Mouse (Mus musculus) cerebral cortex, adult 2 months (tissue): ENCODE measurements around the gene Trim26.

Source experiments
- WGBS: fragments of 180-500 bp; shearing (Covaris S2); methylation state at CpG from one replicate; pipeline ENCODE4 v1.1.7; 2018; 5-methylcytosine and 5-hydroxymethylcytosine counted together

Trim26 gene

DNA sequence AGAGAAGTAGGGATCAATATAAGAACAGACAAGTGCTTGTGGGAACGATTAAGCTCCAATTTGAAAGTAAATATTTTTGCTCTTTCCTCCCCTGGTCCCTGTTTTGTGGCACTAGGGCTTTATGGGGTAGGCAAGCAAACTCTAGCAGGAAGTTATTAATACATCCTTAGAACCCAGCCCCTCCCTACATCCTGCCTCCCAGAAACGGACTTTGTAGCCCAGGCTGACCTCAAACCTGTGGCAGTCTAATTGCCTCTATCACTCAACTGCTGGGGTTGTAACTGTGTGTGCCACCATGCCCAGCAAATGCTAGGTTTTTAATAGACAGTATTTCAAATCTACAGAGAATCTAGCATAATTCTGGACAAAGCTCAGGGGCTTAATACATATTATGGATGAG, 24.7 kb downstream of the Trim26 start:
- 53% methylated on average over 2 of the region's 2 CpGs for WGBS

DNA sequence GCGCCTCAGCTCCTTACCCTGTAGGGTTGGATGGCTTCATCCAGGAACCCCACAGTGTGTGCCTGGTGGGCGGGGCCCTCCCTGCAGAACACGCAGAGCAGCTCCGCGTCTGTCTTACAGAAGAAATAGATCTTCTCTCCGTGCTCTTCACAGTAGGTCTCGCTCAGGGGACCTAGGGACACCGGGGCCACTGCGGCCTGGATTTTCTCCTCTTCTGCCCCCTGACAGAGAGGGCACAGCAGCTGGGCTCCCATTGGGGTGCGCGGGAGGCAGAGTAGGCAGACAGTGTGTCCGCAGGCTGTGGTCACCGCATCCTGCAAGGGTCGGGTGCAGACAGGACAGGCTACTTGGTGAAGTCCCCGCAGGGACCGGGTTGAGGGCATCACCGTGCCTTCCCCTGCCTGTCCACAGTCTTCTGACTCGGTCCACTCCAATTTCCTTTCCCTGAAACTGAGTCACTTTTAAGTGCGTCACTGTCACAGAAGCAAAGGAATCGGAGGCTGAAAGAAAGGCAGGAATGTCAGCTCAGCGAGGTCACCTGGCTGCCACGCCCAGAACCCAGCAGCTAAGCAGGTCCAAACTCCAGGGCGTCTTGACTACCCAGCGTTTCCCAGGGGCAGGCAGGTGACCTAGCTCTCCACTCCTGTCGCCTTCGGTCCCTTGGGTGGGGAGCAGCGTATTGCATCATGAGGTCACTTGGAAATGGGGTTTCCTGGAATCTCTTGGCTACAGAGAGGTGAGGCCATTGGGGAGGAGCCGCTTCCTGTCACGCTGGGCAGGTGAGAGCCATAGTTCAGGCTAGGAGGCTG, 30.0 kb downstream of the Trim26 start, which contains the start of gene Trim15:
Gene Trim15 (minus strand): TSS at position 492 of the 809 bp plus-strand sequence.
- WGBS: 12% methylated on average over 29 of the region's 29 CpGs

DNA sequence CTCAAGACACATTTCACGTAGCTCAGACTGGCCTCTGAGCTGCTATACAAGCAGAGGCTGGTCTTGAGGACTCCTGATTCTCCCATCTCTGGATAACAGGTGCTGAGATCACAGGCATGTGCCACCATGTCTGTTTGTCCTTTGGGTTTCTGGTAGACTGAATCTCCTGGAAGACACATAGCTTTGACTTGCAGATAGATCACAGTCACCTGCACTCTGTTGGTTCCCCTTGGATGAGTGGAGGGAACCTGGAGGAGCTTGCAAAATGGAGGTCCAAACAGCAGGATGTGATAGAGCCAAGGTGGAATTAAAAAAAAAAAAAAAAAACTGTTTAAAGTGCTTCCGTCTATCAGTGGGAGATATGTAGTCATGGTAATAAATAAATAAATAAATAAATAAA, 31.9 kb downstream of the Trim26 start:
- WGBS: 94% methylated on average over 2 of the region's 2 CpGs

DNA sequence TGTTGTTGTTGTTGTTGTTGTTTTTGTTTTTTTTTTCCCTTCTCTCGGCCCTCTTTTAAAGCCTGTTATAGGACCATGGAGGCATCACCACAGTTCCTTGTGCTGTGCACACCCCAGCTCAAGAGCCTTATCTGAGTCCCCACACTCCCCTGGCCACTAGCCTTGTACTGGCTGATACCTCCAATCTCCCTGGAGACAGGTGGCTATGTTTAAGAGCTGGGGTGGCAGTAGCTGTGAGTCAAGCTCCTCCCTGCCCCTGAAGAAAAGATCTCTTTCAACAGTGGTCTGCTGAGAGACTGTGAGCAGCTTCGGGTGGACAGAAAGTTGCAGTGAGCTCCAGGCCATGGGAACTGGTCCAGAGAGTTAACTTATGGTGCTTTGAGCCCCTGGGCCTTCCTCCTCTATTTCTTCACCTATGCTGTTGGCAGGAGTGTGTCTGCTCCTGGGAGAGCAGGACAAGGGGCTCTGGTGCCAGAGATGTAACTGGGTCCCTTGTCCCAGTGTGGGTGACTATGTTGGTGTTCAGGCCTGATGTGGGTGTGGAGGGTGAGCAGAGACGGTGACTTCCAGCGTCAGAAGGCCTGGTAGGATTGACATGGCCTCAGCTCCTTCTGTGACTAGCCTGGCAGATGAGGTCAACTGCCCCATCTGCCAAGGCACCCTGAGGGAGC, 32.5 kb downstream of the Trim26 start, which contains the start of gene Trim10:
Gene Trim10 (plus strand): TSS at position 291 of the 671 bp plus-strand sequence.
- WGBS: 68% methylated on average over 4 of the region's 4 CpGs

DNA sequence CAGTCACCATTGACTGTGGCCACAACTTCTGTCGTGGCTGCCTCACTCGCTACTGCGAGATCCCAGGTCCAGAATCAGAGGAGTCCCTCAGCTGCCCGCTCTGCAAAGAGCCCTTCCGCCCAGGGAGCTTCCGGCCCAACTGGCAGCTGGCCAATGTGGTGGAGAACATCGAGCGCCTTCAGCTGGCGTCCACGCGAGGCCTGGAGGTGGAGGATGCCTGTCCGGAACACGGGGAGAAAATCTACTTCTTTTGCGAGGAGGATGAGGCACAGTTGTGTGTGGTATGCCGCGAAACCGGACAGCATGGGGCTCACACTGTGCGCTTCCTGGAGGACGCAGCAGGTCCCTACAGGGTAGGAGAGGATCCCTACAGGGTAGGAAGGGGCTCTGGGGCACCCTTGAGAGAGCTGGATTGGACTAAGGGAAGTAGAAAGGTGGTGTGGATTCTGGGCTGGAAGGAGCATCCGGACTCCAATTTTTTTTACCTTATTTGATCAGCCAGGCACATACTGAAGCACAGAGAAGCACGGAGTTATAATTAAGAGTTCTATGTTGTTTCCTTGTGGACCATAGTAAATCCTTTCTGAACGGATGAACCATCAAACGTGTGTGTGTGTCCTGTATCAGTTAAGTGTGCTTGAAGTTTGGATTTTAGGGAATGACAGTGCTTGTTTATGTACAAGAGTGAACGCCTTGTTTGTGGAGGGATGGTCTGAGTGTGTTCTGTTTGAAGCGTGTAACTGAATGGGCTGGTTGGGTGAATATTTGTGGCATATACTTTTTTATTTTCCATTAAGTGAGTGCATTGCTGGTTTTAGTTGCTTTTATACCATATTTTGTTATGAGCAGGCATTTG, 33.2 kb downstream of the Trim26 start:
- WGBS: 70% methylated on average over 25 of the region's 25 CpGs

DNA sequence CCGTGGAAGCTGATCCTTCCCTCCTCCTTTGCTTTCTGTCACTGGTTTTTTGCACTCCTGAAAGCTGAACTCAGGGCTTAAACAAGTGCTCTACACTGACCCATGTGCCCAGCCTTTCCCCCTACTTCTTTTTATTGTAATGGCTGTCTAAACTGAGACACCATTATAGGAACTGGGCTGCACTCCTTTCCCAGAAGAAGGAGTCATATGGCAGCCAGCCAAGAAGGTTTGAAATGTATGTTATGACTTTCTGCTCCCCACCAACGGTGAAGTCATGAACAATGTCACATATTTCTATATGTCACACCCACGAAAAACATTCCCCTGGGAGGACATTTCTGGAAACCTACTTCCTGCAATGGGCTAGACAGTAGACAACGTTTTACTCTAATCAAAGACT, 37.7 kb downstream of the Trim26 start:
- 65% methylated on average over 4 of the region's 4 CpGs for WGBS

DNA sequence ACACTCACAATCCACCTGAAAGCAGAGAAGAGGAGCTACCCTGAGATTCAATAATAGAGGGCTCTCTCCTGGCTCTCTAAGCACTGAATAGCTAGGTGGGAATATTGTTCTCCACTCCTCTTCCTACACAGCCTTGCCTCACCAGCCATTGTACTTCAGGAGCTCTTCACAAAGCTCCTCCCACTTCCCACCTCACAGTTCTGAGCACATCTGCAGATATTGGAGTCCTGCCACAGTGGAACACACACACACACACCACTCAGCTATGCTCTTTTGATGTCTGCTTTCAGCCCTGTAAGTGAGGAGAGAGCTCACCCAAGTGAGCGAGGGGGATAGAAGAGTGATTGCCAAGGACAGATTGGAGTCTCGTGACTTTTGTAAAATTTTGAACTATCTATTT, 46.4 kb downstream of the Trim26 start:
- 64% methylated on average over 2 of the region's 2 CpGs for WGBS

DNA sequence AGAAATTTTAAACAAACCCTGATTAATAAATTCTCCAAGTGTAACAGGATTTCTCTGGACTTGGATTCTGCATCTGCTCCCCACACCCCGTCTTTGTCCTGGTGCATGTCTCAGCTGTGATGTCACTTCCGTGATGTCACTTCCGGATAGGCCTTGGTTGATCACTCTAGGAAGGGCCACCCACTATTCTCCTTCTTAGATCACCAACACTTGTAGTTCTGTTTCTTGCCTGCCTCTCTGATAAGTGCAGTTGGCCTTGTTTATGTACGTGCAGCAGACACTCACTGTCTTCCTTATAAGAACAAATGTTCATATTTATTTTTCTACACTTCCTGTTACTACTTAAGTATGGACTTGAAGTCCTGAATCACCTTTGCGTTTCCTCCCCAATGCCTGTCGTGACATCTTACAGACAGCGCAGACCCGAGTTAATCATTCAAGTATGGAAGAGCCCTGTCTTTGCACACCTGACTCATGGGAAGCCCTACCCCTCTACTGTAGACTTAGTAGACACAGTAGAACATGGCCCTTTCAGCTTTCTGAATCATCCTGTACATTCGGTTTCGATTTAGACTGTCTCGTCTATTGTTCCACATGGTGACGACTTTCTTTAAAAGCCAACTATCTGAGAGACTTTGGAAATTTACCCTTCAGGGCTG, 48.3 kb downstream of the Trim26 start:
- 93% methylated on average over 12 of the region's 12 CpGs for WGBS

DNA sequence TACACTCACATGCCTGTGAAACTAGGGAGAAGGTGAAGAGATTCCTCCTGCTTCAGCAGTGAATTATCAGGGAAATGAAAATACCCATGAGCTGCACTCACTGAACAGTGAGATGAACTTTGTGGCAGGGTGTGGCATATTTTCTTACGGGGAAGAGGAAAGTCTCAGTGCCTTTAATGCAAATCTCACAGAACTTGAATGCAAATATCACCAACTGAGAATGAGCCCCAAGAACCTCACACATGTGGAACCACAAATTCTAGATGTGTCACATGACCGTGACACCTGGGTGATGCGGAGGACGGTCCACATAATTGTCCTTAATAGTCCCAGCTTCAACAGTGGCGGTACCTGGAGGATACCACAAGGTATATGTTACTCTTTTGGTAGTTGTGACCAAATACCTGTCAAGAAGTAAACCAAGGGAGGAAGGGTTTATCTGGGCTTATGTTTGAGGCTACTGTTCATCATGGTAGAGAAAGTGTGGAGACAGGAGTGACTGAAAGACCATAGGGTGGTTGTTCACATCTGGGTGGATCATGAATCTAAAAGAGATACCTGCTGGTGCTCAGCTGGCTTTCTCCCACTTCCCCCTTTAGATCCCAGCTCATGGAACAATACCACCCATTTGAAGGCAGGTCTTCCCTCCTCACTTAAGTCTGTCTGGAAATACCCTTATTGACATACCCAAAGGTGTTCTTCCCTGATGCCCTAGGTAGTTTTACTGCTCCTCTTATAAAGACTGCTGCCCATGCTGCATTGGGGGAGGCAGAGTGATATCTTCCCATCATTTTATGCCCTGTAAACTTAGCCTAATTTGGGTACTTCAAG, 53.4 kb downstream of the Trim26 start, which contains the start of gene Trim40:
Gene Trim40 (minus strand): TSS at position 51 of the 831 bp plus-strand sequence.
- 90% methylated on average over 5 of the region's 5 CpGs for WGBS

DNA sequence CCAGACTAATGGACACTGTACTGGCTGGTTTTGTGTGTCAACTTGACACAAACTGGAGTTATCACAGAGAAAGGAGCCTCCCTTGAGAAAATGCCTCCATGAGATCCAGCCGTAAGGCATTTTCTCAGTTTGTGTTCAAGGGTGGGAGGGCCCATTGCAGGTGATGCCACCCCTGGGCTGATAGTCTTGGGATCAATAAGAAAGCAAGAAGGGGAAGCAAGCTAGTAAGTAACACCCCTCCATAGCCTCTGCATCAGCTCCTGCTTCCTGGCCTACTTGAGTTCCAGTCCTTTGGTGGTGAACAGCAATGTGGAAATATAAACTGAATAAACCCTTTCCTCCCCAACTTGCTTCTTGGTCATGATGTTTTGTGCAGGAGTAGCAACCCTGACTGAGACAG, 54.6 kb downstream of the Trim26 start:
- 91% methylated on average over 1 of the region's 1 CpGs for WGBS

DNA sequence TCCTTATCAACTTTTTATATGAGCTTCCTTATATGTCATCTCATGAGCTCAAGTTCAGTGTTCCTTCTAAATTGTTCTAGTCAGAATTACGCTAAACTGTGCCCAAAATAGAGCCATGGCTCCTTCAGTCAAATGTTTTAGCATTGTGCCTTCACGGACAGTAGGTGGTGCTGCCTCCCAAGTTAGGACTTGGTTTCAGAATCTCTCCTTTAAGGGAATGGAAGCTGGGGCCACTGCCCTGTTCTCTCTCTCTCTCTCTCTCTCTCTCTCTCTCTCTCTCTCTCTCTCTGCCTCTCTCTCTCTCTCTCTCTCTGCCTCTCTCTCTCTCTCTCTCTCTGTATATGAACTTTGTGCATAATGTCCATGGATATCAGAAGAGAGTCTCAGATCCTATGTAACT, 55.4 kb downstream of the Trim26 start:
- WGBS: 0% methylated on average over 2 of the region's 2 CpGs

DNA sequence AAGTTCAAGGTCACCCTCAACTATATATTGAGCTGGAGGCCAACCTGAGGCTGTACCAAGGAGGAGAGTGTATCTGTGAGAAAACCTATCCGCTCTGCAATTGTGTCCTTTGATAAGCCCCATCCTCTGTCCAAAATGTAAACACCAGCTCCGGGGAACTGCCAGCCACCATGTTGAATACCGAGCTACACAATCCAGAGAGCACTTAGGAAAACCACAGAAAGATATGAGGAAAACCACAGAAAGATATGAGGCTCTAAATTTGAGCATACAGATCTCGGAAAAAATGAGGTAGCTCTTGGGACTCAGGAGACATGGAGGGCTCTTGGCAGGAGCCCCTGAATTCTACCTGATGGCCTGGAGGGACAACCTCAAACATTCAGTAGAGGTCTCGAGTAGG, 56.5 kb downstream of the Trim26 start:
- 82% methylated on average over 5 of the region's 5 CpGs for WGBS

DNA sequence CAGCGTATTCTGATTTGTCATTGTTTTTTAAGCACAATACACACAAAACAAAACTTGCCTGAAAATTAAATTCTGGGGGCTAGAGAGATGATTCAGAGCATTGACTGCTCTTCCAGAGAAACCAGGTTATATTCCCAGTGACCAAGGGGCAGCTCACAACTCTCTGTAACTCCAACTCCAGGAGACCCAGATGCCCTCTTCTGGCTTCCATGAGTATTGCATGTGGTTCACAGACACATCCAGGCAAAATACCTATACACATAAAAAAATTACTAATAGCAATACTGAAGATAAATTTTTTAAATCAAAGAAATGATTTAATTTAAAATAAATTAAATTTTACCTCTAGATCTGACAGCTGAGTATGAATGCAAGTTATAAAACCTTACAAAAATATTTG, 59.6 kb downstream of the Trim26 start:
- 72% methylated on average over 1 of the region's 1 CpGs for WGBS

DNA sequence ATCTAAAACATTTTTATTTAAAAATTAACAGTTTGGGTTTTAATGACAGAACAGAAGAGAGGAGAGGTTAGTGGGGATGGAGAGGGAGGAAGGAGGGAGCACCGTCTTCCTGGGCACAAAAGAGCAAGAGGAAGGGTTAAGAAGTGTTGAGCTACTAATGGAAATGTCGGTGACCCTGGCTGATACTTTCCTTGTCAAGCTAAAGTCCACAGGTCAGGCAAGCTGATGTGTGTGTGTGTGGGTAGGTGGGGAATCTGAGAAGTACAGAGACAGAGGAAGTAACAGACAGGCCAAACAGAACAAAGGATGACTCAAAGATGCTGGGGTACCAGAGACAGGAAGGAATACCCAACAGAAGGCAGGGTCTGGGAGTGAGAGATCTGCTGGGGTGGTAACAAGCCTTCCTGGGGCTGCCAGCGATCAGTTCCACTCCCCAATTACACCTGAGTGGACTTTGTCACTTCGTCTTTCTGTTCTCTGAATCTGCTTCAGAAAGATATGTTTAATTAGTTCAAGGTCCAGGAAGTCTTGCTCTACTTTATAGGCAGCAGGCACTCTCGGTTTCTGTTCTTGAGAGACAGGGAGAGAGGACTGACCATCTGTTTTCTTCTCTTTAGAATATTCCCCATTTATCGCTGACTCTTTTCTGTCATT, 60.7 kb downstream of the Trim26 start, which contains the start of gene Trim31:
Gene Trim31 (plus strand): TSS at position 567 of the 654 bp plus-strand sequence.
- 80% methylated on average over 6 of the region's 6 CpGs for whole genome bisulfite sequencing

DNA sequence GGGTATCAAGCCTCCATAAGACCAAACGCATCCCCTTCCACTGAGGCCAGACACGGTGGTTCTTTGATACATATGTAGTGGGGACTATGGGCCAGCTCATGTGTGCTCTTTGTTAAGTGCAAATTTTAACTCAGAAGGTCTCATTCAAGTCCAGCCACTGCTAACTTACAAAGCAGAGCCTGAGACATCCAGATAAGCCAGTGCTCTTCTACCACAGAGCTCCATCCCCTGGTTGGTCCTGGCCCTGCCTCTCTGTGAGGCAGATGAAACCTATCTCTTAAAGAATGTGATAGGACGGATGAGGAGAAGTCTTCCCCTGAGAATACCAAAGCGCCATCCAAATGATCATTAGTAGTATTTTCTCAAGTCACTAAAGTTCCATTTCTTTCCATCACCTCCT, 62.4 kb downstream of the Trim26 start:
- WGBS: 87% methylated on average over 4 of the region's 4 CpGs

DNA sequence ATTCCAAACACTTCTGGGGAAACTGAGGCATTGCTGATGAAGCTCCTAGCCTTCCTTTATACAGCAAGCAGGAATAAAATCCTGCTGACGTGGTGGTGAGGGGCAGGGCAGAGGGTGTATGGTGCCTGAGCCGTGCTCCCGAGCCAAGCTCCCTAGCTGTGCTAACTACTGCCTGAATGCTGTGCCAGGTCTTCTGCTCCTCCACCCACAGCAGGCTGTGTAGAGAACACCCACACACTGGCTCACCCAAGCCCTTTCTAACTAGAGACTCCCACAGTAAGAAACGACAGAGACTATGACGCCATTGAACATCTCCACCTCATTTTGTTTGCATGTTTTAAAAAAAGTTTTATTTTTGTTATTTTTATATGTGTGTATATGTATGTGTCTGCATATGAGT, 63.1 kb downstream of the Trim26 start:
- WGBS: 46% methylated on average over 5 of the region's 5 CpGs

DNA sequence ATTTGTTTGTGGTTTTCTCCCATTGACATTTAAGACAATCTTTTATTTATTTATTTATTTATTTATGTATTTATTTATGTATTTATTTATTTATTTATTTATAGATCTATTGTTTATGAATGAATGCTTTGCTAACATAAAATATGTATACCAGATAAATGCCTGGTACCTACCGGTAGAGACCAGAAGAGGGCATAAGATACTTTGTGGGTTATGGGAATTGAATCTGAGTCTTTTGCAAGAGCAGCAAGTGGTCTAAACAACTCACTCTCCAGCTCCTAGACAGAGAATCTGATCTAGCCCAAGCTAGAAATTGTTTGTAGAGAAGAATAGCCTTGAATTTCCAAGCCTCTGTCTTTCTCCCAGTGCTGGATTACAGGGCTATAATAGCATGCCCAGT, 63.8 kb downstream of the Trim26 start:
- WGBS: 33% methylated on average over 1 of the region's 1 CpGs

DNA sequence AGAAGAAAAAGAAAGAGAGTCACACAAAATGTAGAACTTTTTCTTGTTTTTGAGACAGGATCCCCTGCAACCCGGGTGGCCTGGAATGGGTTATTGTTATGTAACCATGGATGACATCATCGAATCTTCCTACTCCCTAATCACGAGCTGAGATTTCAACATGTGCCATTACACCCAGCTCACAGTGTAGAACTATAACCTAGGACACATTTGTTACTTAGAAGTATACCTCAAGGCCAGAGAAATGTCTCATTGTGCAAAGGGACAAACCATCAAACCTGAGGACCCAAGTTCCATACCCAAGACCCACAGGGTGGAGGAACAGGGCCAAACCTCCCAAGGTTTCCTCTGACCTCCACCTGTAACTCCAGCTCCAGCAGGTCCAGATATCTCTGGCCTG, 66.7 kb downstream of the Trim26 start:
- WGBS: 62% methylated on average over 3 of the region's 3 CpGs

DNA sequence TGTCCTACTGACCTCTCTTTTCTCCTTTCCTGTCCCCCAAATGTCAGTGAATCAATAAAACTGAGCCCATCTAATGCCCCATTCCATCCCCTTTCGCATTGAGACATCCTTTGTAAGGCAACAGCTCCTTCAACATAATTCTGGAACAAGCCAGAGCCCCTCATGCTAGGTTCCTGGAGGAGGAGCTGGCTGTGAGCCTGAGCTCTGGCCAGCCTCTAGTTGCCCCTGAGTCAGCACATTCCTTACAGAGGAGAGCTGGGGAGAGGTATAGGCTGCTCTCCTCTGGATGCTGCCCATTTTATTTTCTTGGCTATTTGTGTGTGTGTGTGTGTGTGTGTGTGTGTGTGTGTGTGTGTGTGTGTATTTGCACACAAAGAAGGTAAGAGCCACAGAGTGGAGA, 71.3 kb downstream of the Trim26 start:
- 59% methylated on average over 1 of the region's 1 CpGs for WGBS
